Mouse (Mus musculus) embryonic facial prominence, embryonic 10.5 days (tissue): ENCODE data around the gene Zfp46. TPM values are rescaled to one million over a fixed set of nuclear protein-coding genes. Genes with fewer than 3 reads are reported as not detected.

Experiments
- DNase-seq: peaks from one replicate; pipeline ENCODE4 v3.0.0-alpha.2; 2017; ENCODE audit warnings: low spot score
- H3K27ac ChIP-seq: fragments of 300-500 bp; sonication (generic); replicated peaks from 2 replicates; pipeline ENCODE4 v1.5.1; 2016; ENCODE audit warnings: mild to moderate bottlenecking
- H3K27me3 ChIP-seq: fragments of 300-500 bp; sonication (generic); replicated peaks from 2 replicates; pipeline ENCODE4 v1.6.1; 2016; ENCODE audit warnings: low read depth, mild to moderate bottlenecking; ENCODE audit not compliant: poor library complexity, severe bottlenecking
- H3K36me3 ChIP-seq: fragments of 300-500 bp; sonication (generic); replicated peaks from 2 replicates; pipeline ENCODE4 v1.6.1; 2016; ENCODE audit warnings: mild to moderate bottlenecking, moderate library complexity
- H3K4me1 ChIP-seq: fragments of 300-500 bp; sonication (generic); 2 replicates; pipeline ENCODE4 v1.6.1; 2016
- H3K4me3 ChIP-seq: fragments of 300-500 bp; sonication (generic); 2 replicates; pipeline ENCODE4 v1.5.1; 2016; ENCODE audit warnings: mild to moderate bottlenecking, moderate library complexity
- H3K9me3 ChIP-seq: fragments of 300-500 bp; sonication (generic); 2 replicates; pipeline ENCODE4 v1.6.1; 2016; ENCODE audit warnings: mild to moderate bottlenecking
- WGBS: fragments of 180-500 bp; shearing (Covaris S2); methylation state at CpG from one replicate; pipeline ENCODE4 v1.1.7; 2016; 5-methylcytosine and 5-hydroxymethylcytosine counted together
- polyA plus RNA-seq: library from polyadenylated mRNA; unstranded; fragments of >200 nt; fragmentation: Nextera tagmentation; extraction: Ambion mirVana; gene quantifications from 2 replicates; pipeline ENCODE4 v1.2.1, GENCODE M21; 2016

The Zfp46 gene
- polyA plus RNA-seq, 1 experiment from 2014 or later = 26.2 TPM

DNA sequence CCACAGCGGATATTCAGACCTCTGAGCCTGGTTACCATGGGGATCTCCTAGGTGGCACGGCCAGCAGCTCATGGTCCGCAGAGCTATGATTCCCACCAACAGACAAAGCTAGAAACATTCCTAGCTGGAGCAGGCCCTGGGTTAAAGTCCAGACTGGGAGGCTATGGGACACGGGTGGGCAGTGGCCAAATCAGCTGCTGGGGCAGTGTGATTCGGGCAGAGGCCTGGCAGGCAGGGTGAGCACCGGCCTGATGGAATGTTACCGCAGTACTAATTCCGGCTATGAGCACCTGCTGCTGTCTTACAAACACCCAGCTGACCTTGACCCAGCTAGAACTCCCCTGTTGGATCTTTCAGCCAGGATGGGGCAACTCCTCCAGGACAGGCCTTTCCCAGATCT, 13.8 kb upstream of the Zfp46 start:
- peaks cover 18% of the 10 kb centered on the region for H3K9me3 ChIP-seq
- no peak overlapping the region for H3K27ac ChIP-seq
- H3K4me3 ChIP-seq = no peak overlapping the region
- WGBS = 88% methylated on average over 8 of the region's 8 CpGs
- peaks cover 5% of the 10 kb centered on the region; the same call in 1 of the 2 replicates for H3K4me1 ChIP-seq
- DNase-seq = no peak
- H3K36me3 ChIP-seq = 0 out of 2 replicates have a peak, but pooled peaks cover 3% of the 10 kb centered on the region
- H3K27me3 ChIP-seq = no peaks in the 10 kb centered on the region

DNA sequence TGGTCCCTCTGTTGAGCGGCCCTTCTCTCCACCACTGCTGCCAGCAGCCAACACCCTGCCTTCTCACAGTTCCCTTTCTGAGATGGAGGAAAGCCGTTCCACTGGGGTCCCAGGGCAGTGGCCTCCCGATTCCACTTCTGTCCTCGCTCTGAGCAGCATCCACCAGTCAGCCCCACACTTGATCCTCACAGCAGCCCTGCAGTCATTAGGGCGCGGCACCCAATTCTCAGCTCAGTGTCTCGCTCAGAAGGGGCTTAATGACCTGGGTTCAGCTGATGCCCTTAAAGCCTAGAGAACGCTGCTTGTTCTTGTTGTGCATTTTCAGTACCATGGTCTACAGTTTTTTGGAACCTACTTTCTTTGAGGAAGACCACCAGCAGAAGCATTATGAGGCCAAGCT, 3.4 kb upstream of the Zfp46 start:
- Histone ChIP-seq H3K4me3 (no peak overlapping the region), H3K4me1 (peaks cover 36% of the 10 kb centered on the region), H3K9me3 (no peaks in the 10 kb centered on the region), H3K27me3 (0 out of 2 replicates have a peak, but pooled peaks cover 9% of the 10 kb centered on the region), H3K36me3 (no peaks in the 10 kb centered on the region), H3K27ac (no peak overlapping the region)
- DNase-seq = no peak
- WGBS = 86% methylated on average over 8 of the region's 8 CpGs

DNA sequence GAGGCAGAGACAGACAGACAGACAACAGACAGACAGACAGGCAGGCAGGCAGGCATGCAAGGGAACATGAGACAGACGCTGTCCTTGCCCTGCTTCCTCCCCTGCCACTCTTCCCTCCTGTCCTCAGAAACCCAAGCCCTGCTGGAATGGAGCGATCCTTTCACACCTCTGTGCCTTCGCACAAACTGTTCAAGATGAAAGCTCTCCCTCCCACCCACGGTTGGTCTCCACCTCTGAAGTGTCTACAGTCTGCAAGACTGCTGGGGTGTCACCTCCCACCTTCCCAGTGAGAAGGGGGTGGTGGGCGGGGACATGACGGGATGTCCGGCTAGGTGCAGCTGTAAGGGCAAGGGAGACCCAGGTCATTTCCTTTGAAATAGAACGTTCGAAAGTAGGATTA, 2.9 kb upstream of the Zfp46 start:
- H3K9me3 ChIP-seq = no peaks in the 10 kb centered on the region
- no peak for DNase-seq
- H3K36me3 ChIP-seq = no peaks in the 10 kb centered on the region
- peaks cover 42% of the 10 kb centered on the region for H3K4me1 ChIP-seq
- no peak overlapping the region for H3K4me3 ChIP-seq
- 57% methylated on average over 9 of the region's 9 CpGs for WGBS
- 0 out of 2 replicates have a peak, but pooled peaks cover 4% of the 10 kb centered on the region for H3K27me3 ChIP-seq
- peak overlapping the region; percentile 49 for H3K27ac ChIP-seq

DNA sequence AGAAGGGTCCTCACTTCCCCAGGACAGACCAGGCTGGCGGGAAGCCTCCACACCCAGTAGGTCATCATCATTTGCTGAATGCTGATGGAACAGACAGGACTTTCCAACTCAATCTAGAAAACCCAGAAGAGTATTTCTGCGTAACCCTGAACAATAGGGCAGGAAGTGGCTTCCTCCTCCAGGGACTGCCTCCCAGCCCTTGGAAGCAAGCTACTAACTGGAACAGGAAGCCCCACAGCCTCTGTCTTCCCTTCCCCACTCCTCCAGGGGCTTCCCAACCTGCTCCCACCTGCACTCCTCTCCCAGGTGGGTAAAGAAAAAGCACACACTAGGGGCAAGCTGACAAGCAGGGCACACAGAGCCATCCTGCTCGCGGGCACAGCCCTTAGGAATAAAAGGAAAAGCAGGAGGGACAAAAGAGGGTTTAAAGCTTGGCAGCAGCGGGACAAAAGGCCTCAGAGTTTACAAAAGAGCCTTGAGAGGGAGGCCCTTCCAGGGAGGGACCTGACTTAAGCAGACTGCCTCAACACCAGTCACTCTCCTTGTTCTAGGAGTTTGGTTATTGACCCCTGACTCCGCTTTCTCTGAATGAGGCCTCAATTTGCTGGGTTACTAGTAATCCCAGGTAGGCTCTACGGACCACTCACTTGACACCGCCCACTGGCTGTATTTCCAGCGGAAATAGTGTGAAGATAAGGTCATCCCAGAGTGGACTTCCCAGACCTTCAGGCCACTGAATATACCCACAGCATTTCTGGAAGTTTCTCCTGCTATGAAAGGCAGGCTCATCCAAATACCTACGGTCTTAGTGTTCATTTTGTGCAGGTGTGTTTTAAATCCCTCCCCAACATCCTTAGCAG, 1.6 kb upstream of the Zfp46 start:
- peak overlapping the region; percentile 82 for H3K27ac ChIP-seq
- WGBS = 23% methylated on average over 10 of the region's 10 CpGs
- H3K27me3 ChIP-seq = 0 out of 2 replicates have a peak, but pooled peaks cover 3% of the 10 kb centered on the region
- no peaks in the 10 kb centered on the region for H3K9me3 ChIP-seq
- no peak overlapping the region for H3K4me3 ChIP-seq
- peak; percentile 35 for DNase-seq
- H3K36me3 ChIP-seq = peaks cover 8% of the 10 kb centered on the region
- peaks cover 54% of the 10 kb centered on the region for H3K4me1 ChIP-seq

DNA sequence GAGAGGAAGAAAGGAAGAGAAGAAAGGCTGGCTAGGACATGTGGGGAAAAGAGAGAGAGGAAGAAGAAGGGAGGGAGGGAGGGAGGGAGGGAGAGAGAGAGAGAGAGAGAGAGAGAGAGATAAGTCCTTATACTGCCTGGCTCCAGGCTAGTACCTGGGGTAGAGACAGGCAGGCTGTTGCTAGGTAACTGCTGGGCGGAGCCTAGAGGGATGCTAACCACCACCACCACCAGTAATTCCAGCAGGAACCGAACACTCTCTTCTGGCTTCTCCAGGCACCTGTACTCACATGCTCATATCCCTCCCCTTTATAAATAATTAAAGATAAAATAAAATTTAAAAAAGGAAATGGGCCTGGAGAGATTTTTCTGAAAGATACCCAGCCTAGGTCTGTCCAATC, 700 bp upstream of the Zfp46 start:
- WGBS = 20% methylated on average over 2 of the region's 2 CpGs
- peaks cover 17% of the 10 kb centered on the region for H3K36me3 ChIP-seq
- peaks cover 10% of the 10 kb centered on the region for H3K27me3 ChIP-seq
- DNase-seq = peak; percentile 28
- peak overlapping the region; percentile 82 for H3K27ac ChIP-seq
- no peak overlapping the region for H3K4me3 ChIP-seq
- peaks cover 6% of the 10 kb centered on the region for H3K9me3 ChIP-seq
- peaks cover 54% of the 10 kb centered on the region for H3K4me1 ChIP-seq

DNA sequence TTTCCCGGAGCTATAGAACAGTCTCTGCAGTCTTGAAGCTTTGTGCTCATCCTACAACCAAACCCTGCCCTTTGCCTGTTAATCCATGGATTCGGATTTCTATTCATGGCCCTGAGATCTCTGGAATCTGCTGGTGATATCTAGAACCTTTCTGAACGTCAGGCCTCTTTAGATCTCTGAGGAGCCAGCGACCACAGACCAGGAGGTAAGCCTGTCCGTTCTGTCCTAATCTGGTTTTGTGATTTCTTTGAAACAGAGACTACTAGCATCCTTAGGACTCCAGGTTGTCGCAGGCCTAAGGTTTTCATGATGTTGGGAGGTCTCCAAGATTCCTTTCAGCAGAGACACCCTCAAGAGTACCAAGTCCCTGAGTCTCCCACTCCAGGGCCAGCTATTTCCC, 408 bp downstream of the Zfp46 start:
- Histone ChIP-seq H3K4me1 (peaks cover 55% of the 10 kb centered on the region), H3K36me3 (peaks cover 28% of the 10 kb centered on the region), H3K4me3 (peak overlapping the region; percentile 67), H3K27ac (peak overlapping the region; percentile 93), H3K9me3 (peaks cover 9% of the 10 kb centered on the region), H3K27me3 (peaks cover 21% of the 10 kb centered on the region)
- DNase-seq = no peak
- WGBS = 42% methylated on average over 6 of the region's 6 CpGs

DNA sequence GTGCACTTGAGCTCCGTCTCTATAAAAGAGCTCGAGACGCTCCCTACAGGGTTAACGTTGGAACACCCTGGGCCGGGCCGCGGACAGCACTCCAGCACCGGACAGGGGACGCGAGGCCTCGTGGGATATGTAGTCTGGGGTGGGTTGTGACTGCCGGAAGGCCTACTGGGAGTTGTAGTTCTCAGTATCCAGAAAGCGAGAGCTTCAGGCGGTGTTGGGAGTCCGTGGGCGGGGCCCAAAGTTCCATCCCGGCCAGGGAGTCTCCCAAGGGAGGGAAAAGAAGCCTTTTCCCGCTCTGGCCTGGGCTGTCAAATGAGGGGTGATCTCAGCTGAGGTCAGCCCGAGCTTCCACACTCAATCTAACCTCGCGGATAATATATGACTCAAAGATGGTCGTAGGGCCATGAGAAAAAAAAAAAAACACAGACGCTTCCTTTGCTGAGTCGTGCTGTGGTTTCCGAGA, 896 bp downstream of the Zfp46 start:
- peaks cover 9% of the 10 kb centered on the region for H3K9me3 ChIP-seq
- peaks cover 33% of the 10 kb centered on the region for H3K36me3 ChIP-seq
- under 1% methylated on average over 25 of the region's 25 CpGs for WGBS
- peak; percentile 95 for DNase-seq
- peak overlapping the region; percentile 93 for H3K27ac ChIP-seq
- H3K4me1 ChIP-seq = peaks cover 60% of the 10 kb centered on the region
- peak overlapping the region; percentile 67 for H3K4me3 ChIP-seq
- H3K27me3 ChIP-seq = peaks cover 26% of the 10 kb centered on the region

DNA sequence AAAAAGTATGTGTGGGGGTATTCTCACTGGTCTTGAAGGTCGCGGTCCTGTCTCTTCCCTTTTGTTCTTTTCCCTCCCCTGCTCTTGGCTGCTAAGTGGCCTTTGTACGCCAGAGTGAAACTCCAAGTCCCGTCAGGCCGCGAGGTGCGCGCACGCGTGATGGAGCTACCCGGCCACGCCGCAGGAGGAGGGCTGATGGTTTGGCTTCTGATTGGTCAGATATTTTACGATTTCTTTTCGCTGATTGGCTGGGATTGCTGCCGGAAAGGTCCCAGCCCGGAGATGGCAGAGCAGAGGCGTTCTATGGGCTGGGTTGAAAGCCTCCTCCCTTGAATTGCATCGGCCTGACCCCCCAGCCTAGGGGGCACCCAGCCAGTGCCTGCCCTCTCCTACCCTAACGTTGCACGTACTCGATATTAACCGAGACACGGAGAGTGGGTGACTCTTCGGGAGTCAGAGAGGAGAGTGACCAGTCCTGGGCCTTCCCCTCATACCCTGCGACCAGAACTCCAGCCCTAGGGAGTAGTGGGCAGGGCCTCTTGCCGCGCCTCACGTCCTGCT, 1.4 kb downstream of the Zfp46 start:
- Histone ChIP-seq H3K36me3 (peaks cover 38% of the 10 kb centered on the region), H3K4me1 (peaks cover 65% of the 10 kb centered on the region), H3K9me3 (peaks cover 13% of the 10 kb centered on the region), H3K27me3 (peaks cover 31% of the 10 kb centered on the region), H3K27ac (peak overlapping the region; percentile 93), H3K4me3 (peak overlapping the region; percentile 67)
- WGBS = under 1% methylated on average over 29 of the region's 29 CpGs
- DNase-seq = peak; percentile 97

DNA sequence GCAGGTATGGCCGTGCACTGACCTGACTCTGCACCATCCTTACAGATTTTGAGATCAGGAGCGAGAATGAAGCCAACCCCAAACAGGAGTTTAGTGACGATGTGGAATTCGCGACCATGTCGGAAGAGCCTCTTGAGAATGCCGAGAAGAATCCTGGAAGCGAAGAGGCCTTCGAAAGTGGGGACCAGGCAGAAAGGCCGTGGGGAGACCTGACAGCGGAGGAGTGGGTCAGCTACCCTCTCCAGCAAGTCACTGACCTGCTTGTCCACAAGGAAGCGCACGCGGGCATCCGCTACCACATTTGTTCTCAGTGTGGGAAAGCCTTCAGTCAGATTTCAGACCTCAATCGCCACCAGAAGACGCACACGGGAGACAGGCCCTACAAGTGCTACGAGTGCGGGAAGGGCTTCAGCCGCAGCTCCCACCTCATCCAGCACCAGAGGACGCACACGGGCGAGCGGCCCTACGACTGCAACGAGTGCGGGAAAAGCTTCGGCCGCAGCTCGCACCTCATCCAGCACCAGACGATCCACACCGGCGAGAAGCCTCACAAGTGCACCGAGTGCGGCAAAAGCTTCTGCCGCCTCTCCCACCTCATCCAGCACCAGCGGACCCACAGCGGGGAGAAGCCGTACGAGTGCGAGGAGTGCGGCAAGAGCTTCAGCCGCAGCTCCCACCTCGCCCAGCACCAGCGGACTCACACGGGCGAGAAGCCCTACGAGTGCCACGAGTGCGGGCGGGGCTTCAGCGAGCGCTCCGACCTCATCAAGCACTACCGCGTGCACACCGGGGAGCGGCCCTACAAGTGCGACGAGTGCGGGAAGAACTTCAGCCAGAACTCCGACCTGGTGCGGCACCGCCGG, 5.7 kb downstream of the Zfp46 start:
- peaks cover 39% of the 10 kb centered on the region for H3K27me3 ChIP-seq
- no peak overlapping the region for H3K27ac ChIP-seq
- peaks cover 13% of the 10 kb centered on the region for H3K9me3 ChIP-seq
- H3K4me3 ChIP-seq = peak overlapping the region; percentile 40
- H3K4me1 ChIP-seq = peaks cover 31% of the 10 kb centered on the region
- WGBS = 31% methylated on average over 66 of the region's 66 CpGs
- DNase-seq = peak; percentile 28
- H3K36me3 ChIP-seq = peaks cover 80% of the 10 kb centered on the region

DNA sequence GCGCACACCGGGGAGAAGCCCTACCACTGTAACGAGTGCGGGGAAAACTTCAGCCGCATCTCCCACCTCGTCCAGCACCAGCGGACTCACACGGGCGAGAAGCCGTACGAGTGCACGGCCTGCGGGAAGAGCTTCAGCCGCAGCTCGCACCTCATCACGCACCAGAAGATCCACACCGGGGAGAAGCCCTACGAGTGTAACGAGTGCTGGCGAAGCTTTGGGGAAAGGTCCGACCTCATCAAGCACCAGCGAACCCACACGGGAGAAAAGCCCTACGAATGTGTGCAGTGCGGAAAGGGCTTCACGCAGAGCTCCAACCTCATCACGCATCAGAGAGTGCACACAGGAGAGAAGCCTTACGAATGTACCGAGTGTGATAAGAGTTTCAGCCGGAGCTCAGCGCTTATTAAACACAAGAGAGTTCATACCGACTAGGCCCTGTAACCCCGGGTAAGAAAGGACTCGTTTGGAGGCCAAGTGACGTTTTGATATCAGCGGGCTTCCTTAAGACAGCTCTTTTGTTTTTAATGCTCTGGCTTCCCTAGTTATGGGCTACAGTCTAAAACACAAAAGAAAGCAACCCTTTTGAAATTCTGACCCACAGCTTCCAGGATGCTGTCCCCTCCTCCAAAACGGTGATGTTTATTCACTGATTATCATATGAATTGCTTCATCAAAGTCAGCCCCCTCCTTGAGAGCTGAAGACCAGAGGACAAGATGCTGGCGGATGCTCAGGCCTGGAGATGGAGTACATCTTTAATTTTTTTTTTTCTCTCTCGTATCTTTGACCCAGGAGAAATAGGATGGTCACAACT, 6.5 kb downstream of the Zfp46 start:
- peaks cover 81% of the 10 kb centered on the region for H3K36me3 ChIP-seq
- H3K27ac ChIP-seq = no peak overlapping the region
- H3K4me3 ChIP-seq = peak overlapping the region; percentile 40
- peaks cover 29% of the 10 kb centered on the region for H3K4me1 ChIP-seq
- H3K9me3 ChIP-seq = peaks cover 13% of the 10 kb centered on the region
- peak; percentile 14 for DNase-seq
- peaks cover 39% of the 10 kb centered on the region for H3K27me3 ChIP-seq
- 54% methylated on average over 39 of the region's 39 CpGs for WGBS

DNA sequence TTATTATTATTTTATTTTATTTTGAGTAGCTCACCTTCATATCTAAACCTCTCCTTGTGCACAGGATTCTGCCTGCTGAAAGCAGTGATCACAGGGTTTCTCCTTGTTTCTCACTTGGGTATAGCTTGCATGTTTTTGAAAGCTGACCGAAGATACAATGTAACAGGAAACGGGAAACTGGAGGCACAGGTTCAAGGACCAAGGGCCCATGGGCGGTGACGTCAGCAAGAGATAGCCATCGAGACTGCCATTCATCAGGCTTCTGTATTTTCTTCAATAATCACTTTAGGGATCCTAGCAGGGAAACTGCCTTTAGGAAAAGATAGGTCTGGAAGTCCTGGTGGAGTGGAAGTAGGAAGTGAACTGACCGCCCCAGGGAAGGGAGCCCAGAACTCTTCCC, 7.2 kb downstream of the Zfp46 start:
- WGBS = 92% methylated on average over 6 of the region's 6 CpGs
- H3K4me3 ChIP-seq = no peak overlapping the region
- peaks cover 13% of the 10 kb centered on the region for H3K9me3 ChIP-seq
- no peak overlapping the region for H3K27ac ChIP-seq
- H3K36me3 ChIP-seq = peaks cover 81% of the 10 kb centered on the region
- peaks cover 23% of the 10 kb centered on the region for H3K4me1 ChIP-seq
- no peak for DNase-seq
- H3K27me3 ChIP-seq = peaks cover 39% of the 10 kb centered on the region
